Mouse (Mus musculus) gastrocnemius, adult 2 months (tissue): ENCODE measurements around the gene Card9. TPM values are rescaled to one million over a fixed set of nuclear protein-coding genes. Genes with fewer than 3 reads are reported as not detected.
"Not testable (repeated sequence)": the region's sequence is repeated elsewhere in the genome, so short reads cannot be mapped to it uniquely, and the experiment has no call there.

Experiments
- DNase-seq: peaks from one replicate; pipeline ENCODE4 v3.0.0; 2022
- H3K27ac ChIP-seq: fragments of 200-600 bp; 2 replicates; pipeline ENCODE4 v1.8.1; 2022; ENCODE audit warnings: mild to moderate bottlenecking
- H3K4me3 ChIP-seq: fragments of 200-600 bp; 2 replicates; pipeline ENCODE4 v1.8.1; 2022; ENCODE audit warnings: mild to moderate bottlenecking, moderate library complexity
- CTCF ChIP-seq: fragments of 200-600 bp; IDR thresholded peaks from 2 replicates; pipeline ENCODE4 v1.8.1; 2022; ENCODE audit warnings: antibody characterized with exemption, mild to moderate bottlenecking, moderate library complexity
- intact Hi-C: fragments of 180-260 bp; cut with DNase I; formaldehyde crosslinking; loops from one replicate; pipeline ENCODE4 v1.15.1; 2025
- total RNA-seq, 2 experiments: library from RNA; stranded (reverse); gene quantifications; 2 replicates each; pipeline ENCODE4 v1.2.3; 2021

The Card9 gene
- total RNA-seq, 2 experiments from 2014 or later = 1.1 to 1.2 TPM

- TF ChIP-seq CTCF = no peak
- Histone ChIP-seq H3K27ac (peak within 1 kb of the TSS; percentile 90), H3K4me3 (peak within 1 kb of the TSS; percentile 98)
- DNase-seq = peak; percentile 92
- intact Hi-C loops = loop anchor here (2.0 kb wide), 1 partner anchor 36 kb away; the partner anchor contains the start of gene Dnlz
Measured at GRCm38 (mm10) chr2:26389154-26389690, 28.5 kb upstream of the Card9 start, which contains the start of the genes Entr1 and Pmpca. Gene Entr1 (minus strand): TSS chr2:26389316. Gene Pmpca (plus strand): TSS chr2:26389339.

DNA sequence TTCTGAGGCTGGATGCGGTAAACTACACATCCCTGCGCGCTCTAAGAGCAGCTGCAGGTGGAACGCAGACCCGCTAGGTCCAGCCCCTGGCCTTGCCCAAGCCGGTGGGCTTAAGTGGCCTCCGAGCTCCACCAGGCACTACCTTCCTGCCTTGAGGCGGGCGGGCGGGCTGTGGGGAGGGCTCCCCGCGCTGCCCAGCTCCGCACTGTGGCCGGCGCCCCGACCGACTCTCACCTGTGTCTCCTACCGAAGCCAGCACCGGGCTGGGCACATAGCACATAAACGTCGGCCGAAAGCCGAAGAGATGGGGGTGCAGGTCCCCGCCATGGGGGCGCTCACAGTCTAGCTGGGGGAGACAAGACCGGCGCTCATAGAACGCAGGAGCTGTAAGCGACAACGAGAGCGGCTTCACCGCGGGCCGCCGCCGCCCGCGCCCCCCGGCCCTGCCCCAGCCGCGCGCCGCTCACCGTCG lies 28.0 kb upstream of the Card9 start:
- no peak for TF ChIP-seq CTCF
- H3K4me3 ChIP-seq = peak overlapping the region; percentile 98
- DNase-seq = peak; percentile 52
- intact Hi-C loops = loop anchor here (2.0 kb wide), 1 partner anchor 36 kb away; the partner anchor contains the start of gene Dnlz
- H3K27ac ChIP-seq = peak overlapping the region; percentile 90

- Histone ChIP-seq H3K4me3 (peak overlapping the region; percentile 98), H3K27ac (no peak overlapping the region)
- DNase-seq = no peak
- intact Hi-C loops = loop anchor here (2.0 kb wide), 1 partner anchor 35 kb away; the partner anchor contains the start of gene Dnlz
- no peak for TF ChIP-seq CTCF
Measured at GRCm38 (mm10) chr2:26387713-26388112, 27.0 kb upstream of the Card9 start.

- intact Hi-C loops, DNase-seq: not testable (repeated sequence)
- peak overlapping the region; percentile 88 for H3K27ac ChIP-seq
Measured at GRCm38 (mm10) chr2:26380871-26381270, 20.2 kb upstream of the Card9 start.

DNA sequence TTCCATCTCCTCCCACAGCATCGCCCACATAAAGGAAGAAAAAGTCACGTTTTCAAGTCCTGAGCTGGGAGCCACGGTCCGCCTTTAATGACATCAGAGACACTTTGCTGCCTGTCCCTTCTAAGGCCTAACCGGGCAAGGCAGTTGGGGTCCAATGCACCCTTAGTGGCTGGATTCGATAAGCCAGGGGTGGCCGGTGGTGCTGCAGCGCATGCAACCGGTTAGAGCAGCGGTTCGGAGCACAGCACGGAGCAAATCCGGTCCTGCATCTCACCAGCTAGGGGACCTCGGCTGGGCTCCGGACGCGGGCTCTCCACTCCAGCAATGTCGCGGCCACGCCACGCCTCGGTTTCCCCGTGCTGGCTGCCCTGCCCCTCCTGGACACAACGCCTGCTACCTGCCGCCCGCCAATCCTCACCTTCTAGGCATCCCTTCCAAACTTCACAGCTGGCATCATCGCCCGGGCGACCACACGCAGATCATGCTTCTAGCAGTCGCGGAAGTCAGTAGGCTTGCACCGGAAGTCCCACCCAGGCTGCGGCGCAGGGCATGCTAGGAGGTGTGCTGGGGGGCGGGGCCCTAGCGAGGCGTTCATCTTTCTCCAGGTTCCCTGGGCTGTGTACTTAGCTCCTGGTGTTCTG lies 19.5 kb upstream of the Card9 start, which contains the start of gene Snapc4:
Gene Snapc4 (minus strand): TSS at position 523 of the 641 bp plus-strand sequence.
- no peak for TF ChIP-seq CTCF
- DNase-seq = peak; percentile 89
- peak within 1 kb of the TSS; percentile 90 for H3K4me3 ChIP-seq
- H3K27ac ChIP-seq = peak within 1 kb of the TSS; percentile 88
- intact Hi-C loops = no loop called here

More at GRCm38 (mm10) chr2:26380871-26381270, 20.2 kb upstream of the Card9 start:
- peak overlapping the region; percentile 90 for H3K4me3 ChIP-seq

DNA sequence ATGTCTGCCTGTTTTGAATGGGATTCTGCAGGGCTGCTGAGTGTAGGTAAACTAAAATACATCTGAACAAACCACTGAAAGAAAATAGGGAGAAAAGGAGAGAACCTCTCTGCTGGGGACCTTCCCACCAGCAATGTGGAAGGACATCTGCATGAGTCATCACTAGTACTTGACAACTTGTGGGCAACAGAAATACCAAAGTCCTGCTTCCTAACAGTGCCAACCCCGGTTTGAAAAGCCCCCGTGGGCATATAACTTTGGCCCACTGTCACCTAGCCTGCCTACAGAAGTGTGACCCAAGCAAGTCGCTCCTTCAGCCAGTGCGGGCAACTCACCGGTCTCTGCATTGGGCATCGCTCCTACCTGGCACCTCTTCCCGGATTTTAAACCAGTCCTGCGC lies 11.7 kb upstream of the Card9 start:
- no peak for DNase-seq
- no peak overlapping the region for H3K27ac ChIP-seq
- no peak for TF ChIP-seq CTCF
- no peak overlapping the region for H3K4me3 ChIP-seq
- intact Hi-C loops = no loop called here

DNA sequence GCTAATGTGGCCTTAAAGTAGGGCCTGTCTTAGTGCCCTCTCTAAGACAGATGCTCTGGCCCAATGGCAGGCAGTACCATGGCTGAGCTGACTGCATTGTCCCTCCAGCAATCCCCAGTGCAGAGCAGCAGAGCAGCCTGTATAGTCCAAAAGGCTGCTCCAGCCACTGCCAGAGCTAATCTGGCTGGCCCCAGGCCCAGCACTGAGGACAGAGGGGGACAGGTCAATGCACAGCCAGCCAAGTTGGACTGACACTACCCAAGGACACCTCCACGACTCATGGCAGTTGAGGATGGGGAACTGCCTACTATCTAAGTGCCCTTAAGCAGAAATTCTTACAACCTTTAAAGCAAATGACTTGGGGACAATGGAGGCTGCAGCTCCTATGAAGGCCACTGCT lies 7.9 kb upstream of the Card9 start:
- DNase-seq = no peak
- intact Hi-C loops = no loop called here
- no peak for TF ChIP-seq CTCF
- no peak overlapping the region for H3K4me3 ChIP-seq
- H3K27ac ChIP-seq = no peak overlapping the region

DNA sequence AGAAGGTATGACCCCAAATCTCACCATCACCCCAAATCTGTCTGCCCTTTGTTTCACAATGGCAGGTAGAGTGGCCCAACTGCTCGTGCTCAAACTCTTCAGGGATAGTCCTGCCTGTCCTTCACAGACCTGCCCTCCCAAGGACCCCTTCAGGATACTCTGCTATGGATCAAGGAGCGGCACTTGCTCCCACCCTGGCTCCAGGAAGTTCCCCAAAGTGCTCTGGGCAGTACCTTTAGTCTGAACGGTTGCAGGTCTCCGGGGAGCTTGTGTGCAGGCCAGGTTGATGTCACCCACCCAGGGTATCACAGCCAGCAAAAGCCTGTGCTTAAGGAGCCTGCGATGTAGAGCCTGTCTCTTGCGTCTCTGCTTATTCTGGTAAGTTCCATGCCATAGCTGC lies 7.2 kb upstream of the Card9 start:
- no peak for DNase-seq
- intact Hi-C loops = no loop called here
- Histone ChIP-seq H3K27ac (no peak overlapping the region), H3K4me3 (no peak overlapping the region)
- TF ChIP-seq CTCF = no peak

DNA sequence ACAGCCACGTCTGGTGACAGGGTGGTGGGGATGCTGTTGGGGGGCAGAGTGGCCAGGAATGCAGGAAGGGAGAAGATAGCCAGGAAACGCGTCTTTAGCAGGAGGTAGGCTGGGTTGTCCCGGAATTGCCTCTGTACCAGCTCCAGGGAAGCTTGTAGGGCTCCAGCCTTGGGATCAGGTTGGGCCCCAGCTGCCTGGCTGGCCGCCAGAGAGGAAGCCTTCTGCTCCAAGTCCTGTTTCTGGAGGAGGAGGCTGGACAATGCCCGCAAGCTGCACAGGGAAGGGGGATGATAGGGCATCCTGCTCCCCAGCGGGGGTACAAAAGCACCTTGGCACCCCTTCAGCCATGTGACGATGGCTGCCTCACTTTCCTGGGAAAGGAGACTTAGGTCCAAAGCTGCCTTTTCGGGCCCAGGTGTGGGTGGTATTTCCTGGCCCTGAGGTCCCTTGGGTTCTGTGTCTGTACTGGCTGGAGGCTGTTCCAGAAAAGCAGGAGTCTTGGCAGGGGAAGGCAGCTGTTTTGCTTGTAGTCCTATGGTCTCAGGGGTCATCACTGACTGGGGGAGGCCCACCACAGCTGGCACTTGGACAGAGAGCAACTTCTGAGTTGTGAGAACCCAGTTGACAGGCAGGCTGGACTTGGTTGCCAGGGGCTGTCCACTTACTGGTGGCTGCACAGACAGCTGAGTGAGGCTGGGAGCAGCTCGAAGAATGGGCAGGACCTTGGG lies 4.2 kb upstream of the Card9 start:
- TF ChIP-seq CTCF = no peak
- intact Hi-C loops = no loop called here
- peak overlapping the region; percentile 66 for H3K27ac ChIP-seq
- H3K4me3 ChIP-seq = peak overlapping the region; percentile 34
- peak; percentile 90 for DNase-seq

DNA sequence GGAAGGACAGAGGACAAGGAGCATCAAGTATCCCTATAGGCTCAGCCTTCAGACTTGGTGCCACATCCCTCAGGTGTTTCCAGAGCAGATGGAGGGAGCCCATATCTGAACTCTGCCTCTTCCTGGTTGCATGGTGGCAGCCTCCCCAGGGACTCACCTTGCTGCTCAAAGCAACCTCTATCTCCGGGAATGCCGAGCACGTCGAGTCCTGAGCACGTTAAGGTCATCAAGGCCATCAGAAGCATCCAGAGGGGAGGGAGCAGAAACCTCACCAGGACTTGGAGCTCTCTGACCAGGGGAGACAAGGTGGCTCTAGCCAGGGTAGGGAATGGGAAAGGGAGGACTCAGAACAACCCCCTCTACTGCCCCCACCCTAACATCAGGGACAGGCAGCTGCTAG lies 2.8 kb upstream of the Card9 start:
- DNase-seq = no peak
- intact Hi-C loops = no loop called here
- Histone ChIP-seq H3K27ac (no peak overlapping the region), H3K4me3 (no peak overlapping the region)
- no peak for TF ChIP-seq CTCF

DNA sequence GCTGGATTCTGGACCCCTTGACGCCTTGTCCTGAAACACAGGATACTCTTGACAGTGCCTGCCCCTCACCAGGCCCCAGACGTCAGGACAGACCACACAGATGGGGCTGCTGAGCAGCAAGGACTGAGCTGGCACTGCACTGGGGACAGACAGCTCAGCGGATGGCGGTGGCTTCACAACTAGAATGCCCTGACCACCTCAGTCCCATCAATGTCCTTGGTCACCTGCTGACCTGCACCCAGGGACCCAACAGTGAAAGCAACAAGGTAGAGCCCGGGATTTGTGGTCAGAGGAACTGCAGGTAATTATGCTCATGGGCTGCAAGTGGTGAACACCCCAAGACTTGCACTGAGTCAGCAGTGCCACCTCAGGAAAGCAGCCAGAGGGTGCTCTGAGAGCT lies 2.3 kb upstream of the Card9 start:
- no peak for DNase-seq
- no peak for TF ChIP-seq CTCF
- intact Hi-C loops = no loop called here
- Histone ChIP-seq H3K4me3 (no peak overlapping the region), H3K27ac (no peak overlapping the region)

GRCm38 (mm10) chr2:26359983-26360382 lies 735 bp downstream of the Card9 start:
- Histone ChIP-seq H3K27ac (peak overlapping the region; percentile 87), H3K4me3 (peak overlapping the region; percentile 45)
- intact Hi-C loops = no loop called here
- TF ChIP-seq CTCF = no peak
- peak; percentile 80 for DNase-seq

- no peak for TF ChIP-seq CTCF
- Histone ChIP-seq H3K4me3 (no peak overlapping the region), H3K27ac (no peak overlapping the region; the same call in 1 of the 2 replicates)
- no peak for DNase-seq
- intact Hi-C loops = no loop called here
Measured at GRCm38 (mm10) chr2:26358667-26359320, 1.9 kb downstream of the Card9 start.
